Mouse (Mus musculus): ENCODE data around the gene Olfr790. TPM values are rescaled to one million over a fixed set of nuclear protein-coding genes. Genes with fewer than 3 reads are reported as not detected.

The Olfr790 gene
- total RNA-seq (2014; rRNA removed; ENCODE audit: low replicate concordance), result not detected in 2 replicates
- not detected in 2 replicates for polyA plus RNA-seq (2015; fragmentation: Nextera tagmentation; extraction: Ambion mirVana)

GRCm38 (mm10) chr10:129498192-129498591, at the start of gene Olfr790:
Gene Olfr790 (plus strand): TSS chr10:129498492.
- DNase-seq (ENCODE audit: low spot score) (no peak), ATAC-seq (ENCODE audit: insufficient read depth, low read depth) (no peak)
- no peak for TF ChIP-seq EP300 (IDR thresholded peaks at IDR 0.05; ENCODE audit: low read depth)
- TF ChIP-seq CTCF (IDR thresholded peaks at IDR 0.05; ENCODE audit: low read depth), result no peak
- H3K36me3 ChIP-seq (replicated peaks; ENCODE audit: control insufficient read depth, insufficient read depth, low read length), result no peaks in the 10 kb centered on the region
- H3K4me2 ChIP-seq (ENCODE audit: low read depth, low read length), result no peak within 1 kb of the TSS
- no peak within 1 kb of the TSS for H3K27ac ChIP-seq (ENCODE audit: low read depth)
- H3K9me3 ChIP-seq (replicated peaks; ENCODE audit: control insufficient read depth, low read length), result no peaks in the 10 kb centered on the region
- H3K4me1 ChIP-seq (ENCODE audit: control insufficient read depth, insufficient read depth), result no peaks in the 10 kb centered on the region
- no peaks in the 10 kb centered on the region for H3K27me3 ChIP-seq (ENCODE audit: control insufficient read depth, insufficient read depth, low read length)
- no peak within 1 kb of the TSS for H3K4me3 ChIP-seq (ENCODE audit: low read depth, low read length)
- H3K9ac ChIP-seq (replicated peaks; ENCODE audit: low read depth, low read length), result no peak within 1 kb of the TSS

GRCm38 (mm10) chr10:129461562-129461961, 36.7 kb upstream of the Olfr790 start, which contains the start of gene Olfr787:
Gene Olfr787 (plus strand): TSS chr10:129461862.
- 65% methylated on average over 3 of the region's 3 CpGs for WGBS
- ATAC-seq (ENCODE audit: insufficient read depth, low read depth) (no peak), DNase-seq (ENCODE audit: low spot score) (no peak)
- H3K4me2 ChIP-seq (ENCODE audit: low read depth, low read length), result no peak within 1 kb of the TSS
- H3K4me3 ChIP-seq (ENCODE audit: low read depth, low read length), result no peak within 1 kb of the TSS
- no peak within 1 kb of the TSS for H3K27ac ChIP-seq (ENCODE audit: low read depth)
- TF ChIP-seq EP300 (IDR thresholded peaks at IDR 0.05; ENCODE audit: low read depth) (no peak), CTCF (IDR thresholded peaks at IDR 0.05; ENCODE audit: low read depth) (no peak)
- H3K9ac ChIP-seq (replicated peaks; ENCODE audit: low read depth, low read length), result no peak within 1 kb of the TSS
- H3K4me1 ChIP-seq (ENCODE audit: control insufficient read depth, insufficient read depth), result no peaks in the 10 kb centered on the region
- no peaks in the 10 kb centered on the region for H3K27me3 ChIP-seq (ENCODE audit: control insufficient read depth, insufficient read depth, low read length)
- no peaks in the 10 kb centered on the region for H3K9me3 ChIP-seq (replicated peaks; ENCODE audit: control insufficient read depth, low read length)
- H3K36me3 ChIP-seq (replicated peaks; ENCODE audit: control insufficient read depth, insufficient read depth, low read length), result no peaks in the 10 kb centered on the region

- Histone ChIP-seq H3K9me3 (replicated peaks; ENCODE audit: control insufficient read depth, low read length) (no peaks in the 10 kb centered on the region), H3K27me3 (ENCODE audit: control insufficient read depth, insufficient read depth, low read length) (no peaks in the 10 kb centered on the region), H3K4me1 (ENCODE audit: control insufficient read depth, insufficient read depth) (no peaks in the 10 kb centered on the region), H3K4me2 (ENCODE audit: low read depth, low read length) (no peak within 1 kb of the TSS), H3K36me3 (replicated peaks; ENCODE audit: control insufficient read depth, insufficient read depth, low read length) (no peaks in the 10 kb centered on the region), H3K27ac (ENCODE audit: low read depth) (no peak within 1 kb of the TSS), H3K9ac (replicated peaks; ENCODE audit: low read depth, low read length) (no peak within 1 kb of the TSS), H3K4me3 (ENCODE audit: low read depth, low read length) (no peak within 1 kb of the TSS)
- DNase-seq (ENCODE audit: low spot score), result no peak
- no peak for ATAC-seq (ENCODE audit: insufficient read depth, low read depth)
- no peak for TF ChIP-seq EP300 (IDR thresholded peaks at IDR 0.05; ENCODE audit: low read depth)
- TF ChIP-seq CTCF (IDR thresholded peaks at IDR 0.05; ENCODE audit: low read depth), result no peak
Observed at GRCm38 (mm10) chr10:129470698-129471097, 27.6 kb upstream of the Olfr790 start, which contains the start of gene Olfr788. Gene Olfr788 (plus strand): TSS chr10:129470998.

GRCm38 (mm10) chr10:129473256-129473655, 25.0 kb upstream of the Olfr790 start:
- DNase-seq (ENCODE audit: low spot score) (no peak), ATAC-seq (ENCODE audit: insufficient read depth, low read depth) (no peak)
- no peaks in the 10 kb centered on the region for H3K36me3 ChIP-seq (replicated peaks; ENCODE audit: control insufficient read depth, insufficient read depth, low read length)
- no peak overlapping the region for H3K27ac ChIP-seq (ENCODE audit: low read depth)
- H3K4me3 ChIP-seq (ENCODE audit: low read depth, low read length), result no peak overlapping the region
- no peaks in the 10 kb centered on the region for H3K4me1 ChIP-seq (ENCODE audit: control insufficient read depth, insufficient read depth)
- no peak overlapping the region for H3K9ac ChIP-seq (replicated peaks; ENCODE audit: low read depth, low read length)
- WGBS, result 52% methylated on average over 2 of the region's 2 CpGs
- no peaks in the 10 kb centered on the region for H3K27me3 ChIP-seq (ENCODE audit: control insufficient read depth, insufficient read depth, low read length)
- H3K4me2 ChIP-seq (ENCODE audit: low read depth, low read length), result no peak overlapping the region
- H3K9me3 ChIP-seq (replicated peaks; ENCODE audit: control insufficient read depth, low read length), result no peaks in the 10 kb centered on the region
- no peak for TF ChIP-seq EP300 (IDR thresholded peaks at IDR 0.05; ENCODE audit: low read depth)
- TF ChIP-seq CTCF (IDR thresholded peaks at IDR 0.05; ENCODE audit: low read depth), result no peak

- Histone ChIP-seq H3K9ac (replicated peaks; ENCODE audit: low read depth, low read length) (no peak overlapping the region), H3K4me1 (ENCODE audit: control insufficient read depth, insufficient read depth) (no peaks in the 10 kb centered on the region), H3K4me2 (ENCODE audit: low read depth, low read length) (no peak overlapping the region), H3K9me3 (replicated peaks; ENCODE audit: control insufficient read depth, low read length) (no peaks in the 10 kb centered on the region), H3K36me3 (replicated peaks; ENCODE audit: control insufficient read depth, insufficient read depth, low read length) (no peaks in the 10 kb centered on the region), H3K27me3 (ENCODE audit: control insufficient read depth, insufficient read depth, low read length) (no peaks in the 10 kb centered on the region), H3K4me3 (ENCODE audit: low read depth, low read length) (no peak overlapping the region), H3K27ac (ENCODE audit: low read depth) (no peak overlapping the region)
- no peak for DNase-seq (ENCODE audit: low spot score)
- TF ChIP-seq CTCF (IDR thresholded peaks at IDR 0.05; ENCODE audit: low read depth), result no peak
- TF ChIP-seq EP300 (IDR thresholded peaks at IDR 0.05; ENCODE audit: low read depth), result no peak
- no peak for ATAC-seq (ENCODE audit: insufficient read depth, low read depth)
Observed at GRCm38 (mm10) chr10:129473723-129474122, 24.6 kb upstream of the Olfr790 start.

- Histone ChIP-seq H3K27me3 (ENCODE audit: control insufficient read depth, insufficient read depth, low read length) (no peaks in the 10 kb centered on the region), H3K4me2 (ENCODE audit: low read depth, low read length) (no peak within 1 kb of the TSS), H3K4me1 (ENCODE audit: control insufficient read depth, insufficient read depth) (no peaks in the 10 kb centered on the region), H3K36me3 (replicated peaks; ENCODE audit: control insufficient read depth, insufficient read depth, low read length) (no peaks in the 10 kb centered on the region), H3K4me3 (ENCODE audit: low read depth, low read length) (no peak within 1 kb of the TSS), H3K27ac (ENCODE audit: low read depth) (no peak within 1 kb of the TSS), H3K9ac (replicated peaks; ENCODE audit: low read depth, low read length) (no peak within 1 kb of the TSS), H3K9me3 (replicated peaks; ENCODE audit: control insufficient read depth, low read length) (no peaks in the 10 kb centered on the region)
- ATAC-seq (ENCODE audit: insufficient read depth, low read depth) (no peak), DNase-seq (ENCODE audit: low spot score) (no peak)
- 38% methylated on average over 2 of the region's 2 CpGs for WGBS
- TF ChIP-seq CTCF (IDR thresholded peaks at IDR 0.05; ENCODE audit: low read depth) (no peak), EP300 (IDR thresholded peaks at IDR 0.05; ENCODE audit: low read depth) (no peak)
Observed at GRCm38 (mm10) chr10:129484452-129484851, 13.8 kb upstream of the Olfr790 start, which contains the start of gene Olfr789. Gene Olfr789 (plus strand): TSS chr10:129484752.
